Mouse (Mus musculus): Measurements from ENCODE around the gene Hsp90ab1.

The Hsp90ab1 gene

GRCm38 (mm10) chr17:45543115-45543514 is 30.0 kb downstream of the Hsp90ab1 start:
- DNase-seq (ENCODE audit: low read depth, low spot score), result no peak

DNA sequence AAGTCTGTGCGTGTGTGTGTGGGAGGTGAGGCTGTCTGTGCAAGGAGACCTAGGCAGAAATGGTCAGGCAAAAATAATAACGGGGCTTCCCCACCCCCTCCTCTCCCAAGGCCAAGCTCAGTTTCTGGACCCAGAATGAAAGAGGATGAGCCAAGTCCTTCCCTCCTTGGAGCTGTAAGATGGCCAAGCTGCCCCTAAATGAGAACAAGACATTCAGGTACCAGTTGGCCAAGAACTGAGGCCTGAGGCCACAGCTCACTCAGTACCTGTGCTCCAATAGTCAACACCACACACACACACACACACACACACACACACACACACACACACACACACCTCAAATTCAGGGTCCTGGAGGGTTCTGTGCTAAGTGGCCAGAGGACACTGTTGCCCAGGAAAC is 30.4 kb downstream of the Hsp90ab1 start:
- DNase-seq (ENCODE audit: low read depth, low spot score), result no peak

DNA sequence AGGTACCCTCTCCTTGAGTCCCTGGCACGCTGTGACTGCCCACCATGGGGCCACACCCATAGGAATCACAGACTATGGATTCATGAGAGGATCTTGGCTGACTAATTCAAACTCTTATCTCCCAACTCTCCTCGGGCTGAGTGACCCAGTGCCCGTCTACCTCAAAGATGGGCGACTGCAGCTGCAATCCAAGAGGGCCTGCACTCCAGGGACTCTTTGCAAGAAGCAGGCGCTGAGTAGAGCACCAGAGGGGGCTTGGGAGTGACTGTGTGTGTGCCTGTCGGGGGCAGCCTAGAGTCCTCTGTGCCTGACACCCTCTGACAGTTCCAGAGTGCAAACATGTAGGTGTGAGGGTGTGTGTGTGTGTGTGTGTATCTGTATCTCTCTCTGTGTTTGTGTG is 30.9 kb downstream of the Hsp90ab1 start:
- DNase-seq (ENCODE audit: low read depth, low spot score), result no peak

DNA sequence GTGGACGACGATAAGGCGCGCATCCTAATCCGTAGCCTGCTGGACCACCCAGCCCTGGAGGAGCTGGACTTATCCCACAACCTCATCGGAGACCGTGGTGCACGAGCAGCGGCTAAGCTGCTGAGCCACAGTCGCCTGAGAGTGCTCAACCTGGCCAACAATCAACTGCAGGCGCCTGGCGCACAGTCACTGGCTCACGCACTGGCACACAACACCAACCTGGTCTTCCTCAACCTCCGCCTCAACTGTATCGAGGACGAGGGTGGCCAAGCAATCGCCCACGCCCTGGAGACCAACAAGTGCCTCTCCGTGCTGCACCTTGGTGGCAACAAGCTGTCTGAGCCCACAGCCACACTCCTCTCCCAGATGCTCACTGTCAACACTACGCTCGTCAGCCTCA is 33.4 kb downstream of the Hsp90ab1 start:
- DNase-seq (ENCODE audit: low read depth, low spot score), result no peak

DNA sequence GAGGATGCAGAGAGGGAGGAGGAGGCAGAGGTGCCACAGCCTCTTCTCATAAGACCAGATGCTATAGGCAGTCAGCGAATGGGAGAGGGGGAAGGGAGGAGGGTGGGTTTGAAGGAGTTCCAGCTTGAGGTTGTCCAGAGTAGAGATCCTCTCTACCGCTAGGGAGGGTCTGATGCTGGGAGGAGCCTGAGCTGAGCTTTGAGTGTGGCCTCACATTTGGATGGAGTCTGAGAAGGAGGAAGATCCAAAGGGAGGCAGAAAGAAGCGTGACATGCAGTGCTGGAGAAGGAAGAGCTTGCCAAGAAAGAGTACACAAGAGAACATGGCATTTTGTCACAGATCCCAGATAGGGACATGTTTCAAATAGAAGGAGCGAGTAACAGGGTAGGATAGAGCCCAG is 34.7 kb downstream of the Hsp90ab1 start:
- no peak for DNase-seq (ENCODE audit: low read depth, low spot score)

GRCm38 (mm10) chr17:45536264-45536663 is 36.8 kb downstream of the Hsp90ab1 start:
- DNase-seq (ENCODE audit: low read depth, low spot score), result no peak

DNA sequence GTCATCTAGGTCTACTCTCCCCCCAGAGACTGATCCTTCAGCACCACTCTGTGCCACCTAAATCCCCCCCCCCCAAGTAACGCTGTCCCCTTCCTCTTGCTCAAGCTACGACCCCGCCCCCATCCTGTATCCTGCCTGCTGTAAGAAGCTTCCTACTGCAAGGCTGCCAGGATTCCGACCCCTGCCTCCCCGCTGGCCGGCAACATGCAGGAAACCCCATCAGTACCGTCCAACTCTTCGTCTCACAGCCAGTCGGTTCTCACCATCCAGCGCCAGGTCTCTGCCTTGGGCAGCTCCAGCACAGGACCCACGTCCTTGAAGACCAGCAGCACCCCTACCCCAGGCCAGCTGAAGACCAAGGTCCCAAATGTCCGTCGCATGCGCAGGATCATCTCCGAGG is 40.2 kb downstream of the Hsp90ab1 start:
- no peak for DNase-seq (ENCODE audit: low read depth, low spot score)

DNA sequence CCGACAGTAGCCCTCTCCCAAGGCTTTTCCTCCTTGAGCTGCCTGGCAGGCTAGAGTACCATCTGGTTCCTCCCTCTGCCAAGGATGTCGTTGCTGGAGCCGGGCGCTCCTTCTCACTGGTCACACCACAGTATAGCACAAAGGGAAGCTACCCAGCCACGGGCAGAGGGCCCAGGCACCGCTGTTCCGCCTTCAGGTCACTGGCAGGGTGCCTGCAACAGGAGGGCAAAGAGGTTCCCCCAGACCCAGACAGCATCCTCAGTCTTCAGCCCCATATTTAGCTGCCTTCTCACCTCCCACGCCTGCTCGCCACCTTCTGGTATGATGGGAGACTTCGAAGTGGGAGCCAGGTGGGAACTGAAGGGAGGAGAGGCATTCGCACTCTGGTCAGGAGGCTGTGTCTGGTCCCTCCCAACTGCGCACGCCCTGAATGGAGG is 42.7 kb downstream of the Hsp90ab1 start:
- DNase-seq (ENCODE audit: low read depth, low spot score), result no peak

DNA sequence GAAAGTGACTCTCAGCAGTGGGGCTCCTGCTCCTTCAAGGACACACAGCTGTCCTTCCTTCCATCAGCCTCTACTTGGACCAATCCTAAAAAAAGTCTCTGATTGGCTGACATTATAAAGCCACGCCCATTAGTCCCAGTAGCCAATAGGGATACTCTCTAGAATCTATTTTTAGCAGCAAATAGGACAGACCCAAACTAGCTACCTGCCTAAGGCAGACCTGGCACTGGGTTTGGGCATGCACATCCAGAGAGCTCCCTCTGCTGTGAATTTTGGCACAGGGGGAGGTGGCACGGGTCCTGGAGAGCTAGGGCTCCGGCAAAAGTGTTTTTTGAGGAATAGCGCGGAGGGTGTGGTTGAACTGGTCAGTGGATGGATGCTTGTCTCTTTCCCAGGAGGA is 46.5 kb downstream of the Hsp90ab1 start:
- no peak for DNase-seq (ENCODE audit: low read depth, low spot score)

DNA sequence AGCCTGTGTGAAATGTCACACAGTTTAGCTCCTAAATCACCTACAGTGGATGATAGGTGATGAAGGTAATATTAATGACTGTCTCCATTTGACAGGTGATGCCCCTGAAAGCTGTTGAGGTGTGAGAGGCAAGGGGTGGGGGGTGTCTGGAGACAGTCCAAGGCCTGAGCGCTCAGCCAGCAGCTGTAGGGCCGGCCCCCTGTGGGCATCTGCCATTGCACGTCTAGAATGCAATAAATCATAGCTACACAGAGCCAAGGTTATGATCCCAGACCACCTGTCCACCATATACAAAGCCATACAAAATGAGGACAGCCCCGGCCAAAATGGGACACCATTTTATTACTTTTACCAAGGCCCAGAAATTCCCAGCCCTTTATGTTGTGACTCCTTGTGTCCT is 48.1 kb downstream of the Hsp90ab1 start:
- no peak for DNase-seq (ENCODE audit: low read depth, low spot score)

DNA sequence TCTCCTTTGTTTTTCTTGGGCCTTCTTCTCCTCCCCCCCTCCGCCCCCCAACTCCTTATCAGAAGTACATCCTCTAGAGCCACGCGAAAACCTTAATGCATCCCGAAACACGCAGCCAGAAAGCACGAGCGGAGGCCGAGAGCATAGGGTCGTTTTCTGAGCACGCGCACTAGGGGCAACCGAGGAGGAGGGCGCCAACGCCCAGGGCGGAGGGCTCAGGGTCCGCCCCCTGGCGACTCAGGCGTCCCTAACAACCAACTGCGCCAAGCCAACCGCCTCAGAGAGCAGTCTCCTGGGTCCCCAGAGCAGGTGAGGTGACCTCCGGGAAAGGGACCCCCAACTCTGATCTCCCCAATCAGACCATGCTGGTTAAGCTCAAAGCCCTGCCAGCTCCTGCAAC is 49.8 kb downstream of the Hsp90ab1 start, which contains the start of gene Tcte1:
TSS of gene Tcte1 (plus strand) at position 172 of the 400 bp plus-strand sequence.
- no peak for DNase-seq (ENCODE audit: low read depth, low spot score)

GRCm38 (mm10) chr17:45520136-45520535 is 52.9 kb downstream of the Hsp90ab1 start:
- no peak for DNase-seq (ENCODE audit: low read depth, low spot score)

DNA sequence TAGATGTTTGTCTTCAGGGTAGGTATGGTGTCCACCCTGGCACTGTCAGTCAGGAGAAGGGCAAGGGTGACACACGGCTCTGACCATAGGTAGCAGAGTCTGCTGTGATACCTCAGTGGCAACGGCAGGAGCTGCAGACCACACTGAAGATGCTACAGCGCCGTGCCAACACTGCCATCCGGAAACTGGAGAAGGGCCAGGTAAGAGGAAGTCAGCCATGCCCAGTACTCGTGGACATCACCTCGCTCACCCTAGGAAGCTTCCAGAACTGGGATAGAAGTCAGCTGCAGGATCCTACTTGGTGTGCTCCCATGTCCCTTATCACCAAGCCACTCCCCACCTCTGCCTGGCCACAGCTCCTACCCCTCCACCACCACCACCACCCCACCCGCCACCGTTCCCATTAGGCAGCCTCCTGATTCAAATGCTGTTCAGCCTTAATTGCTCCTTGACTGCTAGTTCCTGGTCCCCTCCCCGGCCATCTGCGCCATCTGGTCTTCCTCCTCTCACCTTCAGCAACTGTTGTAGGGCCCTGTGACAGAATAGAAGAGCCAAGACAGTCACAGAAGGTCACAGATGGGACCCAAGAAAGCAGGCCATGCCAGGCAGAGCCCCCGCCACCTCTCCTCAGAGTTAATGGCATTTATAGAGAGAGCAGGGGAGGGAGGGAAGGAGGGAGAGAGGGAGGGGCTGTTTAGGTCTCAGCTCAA is 54.1 kb downstream of the Hsp90ab1 start:
- DNase-seq (ENCODE audit: low read depth, low spot score), result no peak
